Mouse (Mus musculus) stomach, postnatal 0 days (tissue): ENCODE measurements around the gene Kdm4a. TPM values are rescaled to one million over a fixed set of nuclear protein-coding genes. Genes with fewer than 3 reads are reported as not detected.

ENCODE experiments used
- ATAC-seq: fragments of 200-750 bp; cut with Nextera tagmentation; 2 replicates; pipeline ENCODE4 v1.8.0; 2017; ENCODE audit not compliant: low FRiP score, low TSS enrichment
- DNase-seq: peaks from one replicate; pipeline ENCODE4 v3.0.0-alpha.2; 2016; ENCODE audit warnings: low spot score
- H3K27ac ChIP-seq: fragments of 300-500 bp; sonication (generic); replicated peaks from 2 replicates; pipeline ENCODE4 v1.5.1; 2014; ENCODE audit warnings: mild to moderate bottlenecking, control low read depth
- H3K27me3 ChIP-seq: fragments of 300-500 bp; sonication (generic); 2 replicates; pipeline ENCODE4 v1.6.1; 2014; ENCODE audit warnings: low read length; ENCODE audit not compliant: control insufficient read depth, insufficient read depth
- H3K36me3 ChIP-seq: fragments of 300-500 bp; sonication (generic); 2 replicates; pipeline ENCODE4 v1.6.1; 2014; ENCODE audit warnings: low read length, mixed read lengths; ENCODE audit not compliant: control insufficient read depth, insufficient read depth
- H3K4me1 ChIP-seq: fragments of 300-500 bp; sonication (generic); replicated peaks from 2 replicates; pipeline ENCODE4 v1.6.1; 2014; ENCODE audit warnings: antibody characterized with exemption; ENCODE audit not compliant: control insufficient read depth, insufficient read depth
- H3K4me2 ChIP-seq: fragments of 300-500 bp; sonication (generic); replicated peaks from 2 replicates; pipeline ENCODE4 v1.6.1; 2014; ENCODE audit warnings: low read depth, mild to moderate bottlenecking, control low read depth, moderate library complexity
- H3K4me3 ChIP-seq: fragments of 300-500 bp; sonication (generic); 2 replicates; pipeline ENCODE4 v1.5.1; 2014; ENCODE audit warnings: low read depth, low read length, control low read depth
- H3K9ac ChIP-seq: fragments of 300-500 bp; sonication (generic); 2 replicates; pipeline ENCODE4 v1.6.1; 2014; ENCODE audit warnings: mild to moderate bottlenecking, low read length, control low read depth, mixed read lengths
- H3K9me3 ChIP-seq: fragments of 300-500 bp; sonication (generic); 2 replicates; pipeline ENCODE4 v1.6.1; 2016; ENCODE audit warnings: low read length; ENCODE audit not compliant: control insufficient read depth
- CTCF ChIP-seq: IDR thresholded peaks from 2 replicates; pipeline ENCODE4 v1.5.1; 2016; ENCODE audit warnings: antibody characterized with exemption, low read depth, mild to moderate bottlenecking, moderate library complexity
- EP300 ChIP-seq: optimal IDR thresholded peaks from 2 replicates; pipeline ENCODE3; 2016; ENCODE audit warnings: antibody characterized with exemption
- WGBS: fragments of 180-500 bp; shearing (Covaris S2); extraction: QIAGEN DNeasy Blood & Tissue Kit; methylation state at CpG from one replicate; pipeline ENCODE4 v1.1.7; 2014; 5-methylcytosine and 5-hydroxymethylcytosine counted together
- polyA plus RNA-seq: library from polyadenylated mRNA; unstranded; fragments of >200 nt; fragmentation: Nextera tagmentation; extraction: Ambion mirVana; gene quantifications from 2 replicates; pipeline ENCODE4 v1.2.1, GENCODE M21; 2015

The Kdm4a gene
- polyA plus RNA-seq, 1 experiment from 2014 or later, result 14.6 TPM

DNA sequence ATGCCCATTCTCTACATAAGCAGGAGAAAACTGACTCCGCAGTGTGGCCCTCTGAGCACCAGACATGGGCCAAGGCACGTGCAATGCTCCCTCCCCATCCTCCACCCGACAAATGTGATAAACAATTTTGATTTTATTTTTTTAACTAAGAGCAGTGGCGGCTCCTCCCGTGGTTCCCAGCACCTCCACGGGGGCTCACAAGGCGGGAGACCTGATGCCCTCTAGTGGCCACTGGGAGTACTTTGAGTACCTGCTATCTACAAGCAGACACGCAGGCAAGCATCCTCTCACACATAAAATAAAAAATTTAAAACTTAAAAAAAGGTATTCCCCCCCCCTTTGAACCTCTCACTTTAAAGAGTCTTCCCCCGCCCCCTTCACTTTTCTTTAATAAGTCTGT, 8.8 kb downstream of the Kdm4a start:
- Histone ChIP-seq H3K36me3 (peaks cover 68% of the 10 kb centered on the region), H3K4me2 (no peak overlapping the region), H3K4me1 (no peaks in the 10 kb centered on the region), H3K9me3 (no peaks in the 10 kb centered on the region), H3K27ac (no peak overlapping the region), H3K4me3 (no peak overlapping the region), H3K9ac (no peak overlapping the region), H3K27me3 (no peaks in the 10 kb centered on the region)
- WGBS, result 89% methylated on average over 9 of the region's 9 CpGs
- ATAC-seq (no peak), DNase-seq (no peak)
- TF ChIP-seq EP300 (no peak), CTCF (peak; percentile 53)

DNA sequence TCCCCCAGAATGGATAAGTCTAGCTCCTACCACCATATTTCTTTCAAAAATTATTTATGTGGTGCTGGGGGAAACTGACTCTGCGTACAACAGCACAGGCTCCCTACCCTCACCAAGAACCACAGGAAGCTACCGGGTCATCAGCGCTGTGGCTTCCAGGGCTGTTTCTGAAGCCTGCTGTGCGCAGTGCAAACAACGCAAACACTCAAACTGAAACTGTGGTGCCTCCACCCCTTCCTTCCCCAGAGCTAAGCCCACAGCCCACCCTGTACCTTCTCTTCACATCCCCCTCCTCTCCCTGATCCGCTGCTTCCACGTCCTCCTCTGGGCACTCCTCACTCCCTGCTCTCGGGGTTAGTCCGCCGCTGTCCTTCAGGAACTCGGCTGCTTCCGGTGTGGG, 17.7 kb downstream of the Kdm4a start:
- Histone ChIP-seq H3K4me2 (no peak overlapping the region), H3K9ac (no peak overlapping the region), H3K9me3 (no peaks in the 10 kb centered on the region), H3K27ac (no peak overlapping the region), H3K4me3 (no peak overlapping the region), H3K4me1 (no peaks in the 10 kb centered on the region), H3K36me3 (peaks cover 56% of the 10 kb centered on the region), H3K27me3 (no peaks in the 10 kb centered on the region)
- ATAC-seq (no peak), DNase-seq (no peak)
- no peak for TF ChIP-seq CTCF
- TF ChIP-seq EP300, result no peak
- WGBS, result 95% methylated on average over 12 of the region's 12 CpGs

DNA sequence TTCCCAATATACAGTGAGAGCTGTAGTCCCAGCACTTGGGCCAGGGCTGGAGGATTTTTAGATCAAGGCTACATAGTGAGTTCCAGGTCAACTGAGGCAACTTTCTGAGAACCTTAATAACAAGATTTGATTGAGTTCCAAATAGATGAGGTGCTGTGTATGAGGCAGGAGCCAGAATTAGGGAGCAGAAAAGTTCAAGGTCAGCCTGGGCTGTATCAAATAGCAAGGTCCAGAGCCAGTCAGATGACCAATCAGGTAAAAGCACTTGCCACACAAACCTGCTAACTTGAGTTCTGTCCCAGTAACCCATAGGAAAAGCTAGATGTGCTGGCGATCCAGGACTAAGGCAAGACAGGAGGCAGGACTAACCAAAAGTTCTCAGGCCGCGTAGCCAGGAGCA, 22.2 kb downstream of the Kdm4a start:
- TF ChIP-seq EP300 (no peak), CTCF (no peak)
- Histone ChIP-seq H3K9ac (no peak overlapping the region), H3K27me3 (no peaks in the 10 kb centered on the region), H3K4me1 (no peaks in the 10 kb centered on the region), H3K36me3 (peaks cover 69% of the 10 kb centered on the region), H3K4me2 (no peak overlapping the region), H3K9me3 (no peaks in the 10 kb centered on the region), H3K4me3 (no peak overlapping the region), H3K27ac (no peak overlapping the region)
- 95% methylated on average over 3 of the region's 3 CpGs for WGBS
- ATAC-seq (no peak), DNase-seq (no peak)

DNA sequence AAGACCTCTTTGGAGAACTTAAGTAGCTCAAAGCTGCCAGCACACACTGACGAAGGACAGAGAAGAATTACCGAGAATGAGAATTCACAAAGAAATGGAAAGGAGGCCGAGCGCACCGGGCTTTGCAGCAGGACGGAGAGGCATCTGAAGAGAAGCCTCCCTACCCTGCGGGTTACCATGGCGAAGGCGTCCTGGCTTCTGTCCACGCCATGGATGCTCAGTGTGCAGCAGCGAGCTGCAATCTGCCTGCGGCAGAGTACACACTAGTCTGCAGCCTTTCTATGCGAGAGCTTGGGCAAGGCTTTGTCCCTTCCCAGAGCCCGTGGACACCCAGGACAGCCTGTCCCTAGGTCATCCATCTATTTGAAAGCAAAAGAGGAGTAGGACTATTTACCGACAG, 23.3 kb downstream of the Kdm4a start:
- Histone ChIP-seq H3K36me3 (peaks cover 67% of the 10 kb centered on the region), H3K9me3 (no peaks in the 10 kb centered on the region), H3K27ac (no peak overlapping the region), H3K27me3 (no peaks in the 10 kb centered on the region), H3K9ac (no peak overlapping the region), H3K4me3 (no peak overlapping the region), H3K4me2 (no peak overlapping the region), H3K4me1 (no peaks in the 10 kb centered on the region)
- DNase-seq (no peak), ATAC-seq (no peak)
- 89% methylated on average over 15 of the region's 15 CpGs for WGBS
- TF ChIP-seq CTCF, result no peak
- TF ChIP-seq EP300, result no peak

DNA sequence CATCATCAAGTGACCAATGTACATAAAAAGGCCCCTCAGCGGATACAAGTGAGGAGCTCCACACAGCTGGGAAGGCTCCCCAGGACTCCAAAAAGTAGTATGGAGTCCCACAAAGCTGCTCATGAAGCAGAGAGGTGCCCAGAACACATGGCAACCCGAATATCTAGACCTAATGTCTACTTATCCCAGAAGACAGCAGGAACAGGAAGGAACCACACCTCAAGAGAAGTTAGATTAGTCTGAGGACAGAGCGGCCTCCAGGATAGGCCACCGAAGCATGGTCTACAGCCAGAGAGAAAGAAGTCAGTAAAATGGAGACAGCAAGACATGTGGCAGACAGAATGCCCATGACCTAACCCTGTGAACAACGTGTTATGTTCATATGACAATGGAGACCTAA, 25.0 kb downstream of the Kdm4a start:
- WGBS, result 92% methylated on average over 5 of the region's 5 CpGs
- no peak overlapping the region for H3K9ac ChIP-seq
- no peaks in the 10 kb centered on the region for H3K4me1 ChIP-seq
- H3K27ac ChIP-seq, result no peak overlapping the region
- no peak for ATAC-seq
- H3K9me3 ChIP-seq, result no peaks in the 10 kb centered on the region
- H3K4me2 ChIP-seq, result no peak overlapping the region
- H3K27me3 ChIP-seq, result no peaks in the 10 kb centered on the region
- peaks cover 57% of the 10 kb centered on the region for H3K36me3 ChIP-seq
- DNase-seq, result no peak
- H3K4me3 ChIP-seq, result no peak overlapping the region
- no peak for TF ChIP-seq CTCF
- TF ChIP-seq EP300, result no peak

DNA sequence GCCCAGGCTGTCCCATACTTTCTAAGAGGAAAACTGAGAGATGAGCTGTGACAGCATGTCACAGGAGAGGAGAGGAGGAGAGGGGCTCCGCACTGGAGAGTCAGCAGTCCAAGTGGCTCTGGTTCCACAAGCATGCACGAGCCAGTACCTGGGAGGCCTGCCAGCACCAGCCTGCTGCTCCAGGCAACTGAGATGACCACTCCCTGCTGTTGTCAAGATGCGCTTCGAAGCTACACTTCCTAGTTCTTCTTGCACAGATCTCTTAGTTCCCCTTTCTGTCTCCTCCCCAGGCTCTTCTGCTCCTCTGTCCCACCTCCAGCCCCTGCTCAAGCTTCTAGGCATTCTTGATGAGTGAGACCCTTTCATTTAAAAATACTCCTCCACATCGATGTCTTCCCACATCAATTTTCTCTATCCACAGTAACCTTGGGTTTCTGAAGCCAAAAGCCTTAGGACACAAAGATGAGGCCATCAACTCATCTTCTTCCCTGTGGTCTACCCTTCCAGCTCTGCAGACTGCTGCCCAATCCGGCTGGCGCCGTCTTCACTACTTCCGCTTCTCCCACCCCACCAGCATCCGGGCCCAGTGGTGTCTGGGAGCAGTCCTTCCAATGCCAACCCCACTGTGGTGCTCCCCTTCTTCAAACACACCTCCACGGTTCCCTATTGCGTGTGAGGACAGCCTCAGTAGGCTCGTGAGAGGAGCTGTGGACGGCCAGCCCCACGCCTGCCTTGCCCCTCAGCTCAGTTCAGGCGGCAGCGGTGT, 27.6 kb downstream of the Kdm4a start:
- DNase-seq, result no peak
- Histone ChIP-seq H3K9ac (no peak overlapping the region), H3K36me3 (peaks cover 64% of the 10 kb centered on the region), H3K27ac (no peak overlapping the region), H3K4me2 (no peak overlapping the region), H3K27me3 (no peaks in the 10 kb centered on the region), H3K4me3 (no peak overlapping the region), H3K9me3 (no peaks in the 10 kb centered on the region), H3K4me1 (no peaks in the 10 kb centered on the region)
- WGBS, result 86% methylated on average over 16 of the region's 17 CpGs
- TF ChIP-seq CTCF, result no peak
- no peak for ATAC-seq
